Mouse (Mus musculus): ENCODE data around the gene Trp53tg5.
A peak's percentile ranks its signal among the peaks of the same experiment; 100 is the strongest.

Gene Trp53tg5

DNA sequence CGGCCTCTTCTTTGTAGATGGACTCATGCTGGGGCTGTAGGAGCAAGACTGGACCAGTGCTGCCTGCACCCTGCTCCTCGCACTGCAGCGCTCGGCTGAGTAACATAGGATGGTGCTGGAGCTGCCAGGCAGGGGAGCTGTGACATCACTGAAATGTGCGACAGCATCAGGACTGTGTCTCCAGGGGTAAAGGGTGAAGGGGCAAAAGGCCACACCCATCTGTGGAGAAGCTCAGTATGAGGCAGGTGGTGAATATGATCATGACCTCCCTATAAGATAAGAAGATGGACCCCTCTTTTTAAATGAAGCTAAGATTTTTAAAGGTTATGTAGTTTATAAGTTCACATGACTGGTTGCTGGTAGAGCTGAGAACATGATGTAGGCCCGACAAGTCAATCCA, at the start of gene Trp53tg5:
Trp53tg5 (minus strand) TSS at position 101 of the 400 bp plus-strand sequence.
- DNase-seq = no peak

- DNase-seq = no peak
Measured at GRCm38 (mm10) chr2:164522280-164522679, 48.8 kb upstream of the Trp53tg5 start.

DNA sequence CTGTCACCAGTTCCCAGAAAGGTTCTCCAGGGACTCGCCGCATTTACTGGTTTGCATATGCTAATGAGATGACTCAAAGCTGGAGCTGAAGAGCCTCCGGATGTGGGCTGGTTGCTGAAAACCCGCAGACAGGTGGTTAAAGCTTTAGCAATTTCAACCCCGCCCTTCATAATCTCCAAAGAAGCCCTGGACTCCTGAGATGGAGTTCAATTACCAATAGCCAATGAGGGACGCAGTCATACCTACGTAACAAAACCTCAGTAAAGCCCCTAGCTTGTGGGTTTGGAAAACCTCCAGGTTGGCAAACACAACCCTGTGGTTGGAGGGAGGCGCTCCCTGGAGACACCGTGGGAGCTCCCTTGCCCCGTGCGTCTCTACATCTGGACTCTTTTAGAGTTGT, 48.3 kb upstream of the Trp53tg5 start:
- DNase-seq = no peak

DNA sequence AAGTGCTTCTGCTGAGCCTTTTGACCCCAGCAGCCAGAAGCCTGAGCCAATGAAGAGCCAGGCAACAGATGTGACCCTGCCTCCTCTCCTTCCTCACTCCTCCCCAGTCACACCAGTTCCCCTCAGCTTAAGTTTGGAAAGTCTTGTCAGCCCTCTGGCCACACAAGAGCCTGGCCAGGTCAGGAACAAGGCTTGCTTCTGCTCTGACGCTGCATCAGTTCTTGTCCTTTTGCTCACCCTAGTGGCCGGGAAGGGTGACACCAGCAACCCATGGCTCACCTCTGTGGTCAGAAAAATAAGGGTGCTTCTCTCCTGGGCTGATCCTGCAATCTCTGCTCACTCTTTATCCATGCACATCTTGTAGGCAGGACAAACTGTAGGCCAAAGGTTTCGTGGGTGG, 47.3 kb upstream of the Trp53tg5 start:
- peak; percentile 23 to 57 for DNase-seq

DNA sequence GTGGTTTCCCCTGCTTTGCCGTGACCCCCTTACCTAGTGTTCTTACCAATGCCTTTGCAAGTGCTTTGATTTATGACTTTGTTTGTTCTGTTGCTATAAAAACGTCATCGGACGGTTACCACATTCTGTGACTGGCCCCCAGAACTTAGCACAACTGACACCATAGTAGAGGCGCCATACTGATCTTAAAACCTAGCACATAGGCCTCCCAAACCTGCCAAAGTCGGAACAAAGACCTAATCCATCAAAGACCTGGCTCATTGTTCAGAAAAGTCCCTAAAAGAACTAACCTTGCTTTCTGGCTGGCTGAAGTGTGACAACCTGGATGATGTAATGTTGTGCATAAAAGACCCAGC, 45.6 kb upstream of the Trp53tg5 start:
- no peak for DNase-seq

- no peak for DNase-seq
Measured at GRCm38 (mm10) chr2:164518266-164519170, 45.0 kb upstream of the Trp53tg5 start.

DNA sequence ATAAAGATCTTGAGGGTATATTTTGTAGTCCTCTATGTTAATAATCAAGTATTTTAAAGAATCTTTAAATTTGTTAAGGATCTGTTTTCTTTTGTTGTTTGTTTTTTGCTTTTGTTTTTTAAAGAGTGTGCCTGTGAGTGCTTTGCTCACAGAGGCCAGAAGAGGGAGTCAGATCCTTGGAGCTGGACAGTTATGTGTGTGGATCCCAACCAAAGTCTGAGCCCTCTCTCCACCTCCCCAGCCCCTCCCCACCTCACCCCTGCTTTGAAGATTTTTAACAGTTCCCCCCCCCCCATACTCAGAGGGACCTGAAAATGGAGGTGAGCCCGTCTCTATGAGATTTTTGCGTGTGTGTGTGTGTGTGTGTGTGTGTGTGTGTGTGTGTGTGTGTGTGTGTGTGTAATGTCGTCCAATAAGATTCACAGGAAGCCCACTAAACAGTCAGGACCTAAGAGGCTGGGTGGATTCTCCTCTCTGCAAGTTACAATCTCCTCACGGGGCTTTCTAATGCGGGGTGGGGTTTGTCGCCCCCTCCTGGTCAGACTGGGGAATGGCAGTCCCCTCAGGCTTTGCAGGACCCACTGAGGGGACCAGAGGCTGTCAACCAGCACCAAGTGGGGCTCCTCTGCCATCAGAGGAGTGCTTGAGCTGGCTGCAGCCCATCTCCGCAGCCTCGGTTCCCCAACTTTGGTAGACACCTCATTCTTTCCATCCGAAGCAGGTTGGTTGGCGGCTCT, 44.1 kb upstream of the Trp53tg5 start:
- DNase-seq = peak; percentile 60 to 65

GRCm38 (mm10) chr2:164516592-164516991, 43.1 kb upstream of the Trp53tg5 start:
- DNase-seq = no peak

- no peak for DNase-seq
Measured at GRCm38 (mm10) chr2:164515897-164516296, 42.4 kb upstream of the Trp53tg5 start.

- no peak for DNase-seq
Measured at GRCm38 (mm10) chr2:164514916-164515315, 41.4 kb upstream of the Trp53tg5 start.

- no peak for DNase-seq
Measured at GRCm38 (mm10) chr2:164513389-164513788, 39.9 kb upstream of the Trp53tg5 start.

GRCm38 (mm10) chr2:164512121-164512909, 38.8 kb upstream of the Trp53tg5 start:
- no peak for DNase-seq

DNA sequence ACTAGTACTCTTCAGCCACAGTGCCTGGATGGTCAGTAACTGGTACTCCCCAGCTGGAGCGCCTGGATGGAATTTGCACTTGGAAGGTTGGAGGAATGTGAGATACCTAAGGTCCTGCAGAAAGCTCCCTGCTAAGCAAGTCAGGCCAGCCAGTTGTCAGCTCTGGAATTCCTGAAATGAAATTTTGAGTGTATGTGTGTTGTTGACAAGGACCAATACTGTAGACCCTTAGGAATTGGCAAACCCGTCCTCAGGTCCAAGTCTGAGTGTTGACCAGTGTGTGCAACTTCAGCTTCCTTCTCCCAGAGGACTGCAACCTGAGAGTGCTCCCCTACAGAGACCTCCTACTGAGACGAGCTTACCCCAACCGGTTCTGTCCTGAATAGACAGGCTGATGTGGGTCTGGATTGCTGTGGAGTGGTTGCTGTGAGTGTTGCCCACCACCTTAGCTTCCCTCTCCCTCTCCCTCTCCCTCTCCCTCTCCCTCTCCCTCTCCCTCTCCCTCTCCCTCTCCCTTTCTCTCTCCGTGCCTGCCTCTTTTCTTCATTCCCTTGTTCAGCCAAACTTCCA, 37.2 kb upstream of the Trp53tg5 start:
- DNase-seq = no peak

DNA sequence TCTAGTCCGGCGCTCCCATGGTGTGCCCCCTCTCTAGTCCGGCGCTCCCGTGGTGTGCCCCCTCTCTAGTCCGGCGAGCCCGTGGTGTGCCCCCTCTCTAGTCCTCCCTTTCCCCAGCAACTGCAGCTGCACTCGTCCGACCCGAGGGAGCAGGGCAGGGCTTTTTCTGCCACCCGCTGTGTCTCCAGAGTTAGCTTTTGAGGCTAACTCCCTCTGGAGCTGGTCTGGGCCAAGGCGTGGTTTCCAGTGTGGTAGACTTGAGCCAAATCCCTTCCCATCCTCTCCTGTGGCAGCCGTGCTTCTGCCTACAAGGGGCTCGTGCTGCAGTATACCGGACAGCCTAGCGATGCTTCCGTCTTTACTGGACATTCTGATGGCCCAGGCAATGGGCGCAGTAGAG, 34.3 kb upstream of the Trp53tg5 start:
- no peak for DNase-seq

DNA sequence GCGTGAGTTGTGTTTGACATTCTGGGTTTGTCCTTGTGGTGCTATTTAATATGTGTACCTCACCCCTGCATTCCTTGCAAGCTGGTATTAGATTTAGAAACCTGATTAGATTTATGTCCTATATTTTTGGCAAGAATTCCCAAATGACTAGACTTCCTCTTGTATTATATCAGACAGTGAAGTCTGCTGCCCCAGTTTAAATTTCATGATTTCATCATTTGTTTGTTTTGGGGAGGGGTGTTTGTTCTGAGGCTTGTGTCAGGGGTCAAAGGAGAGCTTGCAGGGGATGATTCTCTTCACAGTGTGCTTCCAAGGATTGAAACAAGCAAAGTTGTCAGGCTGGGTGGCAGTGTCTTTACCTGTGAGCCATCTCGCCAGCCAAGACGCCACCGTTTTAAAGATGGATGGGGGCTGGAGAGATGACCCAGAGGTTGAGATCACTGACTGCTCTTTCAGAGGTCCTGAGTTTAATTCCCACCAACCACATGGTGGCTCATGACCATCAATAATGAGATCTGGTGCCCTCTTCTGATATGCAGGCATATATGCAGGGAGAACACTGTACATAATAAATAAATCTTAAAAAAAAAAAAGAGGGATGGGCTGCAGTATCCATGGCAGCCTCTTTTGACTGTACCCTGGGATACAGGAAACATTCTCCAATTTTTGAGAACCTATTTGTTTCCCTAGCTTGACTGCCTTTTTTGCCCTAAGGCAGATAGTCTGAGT, 32.3 kb upstream of the Trp53tg5 start:
- DNase-seq = no peak

GRCm38 (mm10) chr2:164504919-164505318, 31.4 kb upstream of the Trp53tg5 start:
- no peak for DNase-seq

DNA sequence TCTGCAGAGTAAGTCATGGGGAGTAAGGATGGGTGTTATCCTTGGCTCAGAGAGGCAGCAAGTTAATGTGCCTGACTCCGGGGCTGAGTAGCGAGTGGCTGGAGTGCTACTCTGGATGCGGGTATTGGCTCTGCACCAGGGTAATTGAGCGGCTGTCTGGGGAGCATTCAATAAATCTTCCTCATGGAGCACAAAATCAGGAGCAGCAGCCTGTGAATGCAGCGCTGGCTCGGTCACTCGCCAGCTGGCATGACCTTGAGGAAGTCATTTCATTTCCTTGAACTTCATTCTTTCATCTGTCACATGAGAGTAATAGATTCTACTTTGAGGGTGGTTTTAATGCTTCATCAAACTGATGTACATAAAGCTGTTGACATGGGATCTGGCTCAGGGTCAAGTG, 27.0 kb upstream of the Trp53tg5 start:
- no peak for DNase-seq

GRCm38 (mm10) chr2:164499317-164499716, 25.8 kb upstream of the Trp53tg5 start:
- no peak for DNase-seq

DNA sequence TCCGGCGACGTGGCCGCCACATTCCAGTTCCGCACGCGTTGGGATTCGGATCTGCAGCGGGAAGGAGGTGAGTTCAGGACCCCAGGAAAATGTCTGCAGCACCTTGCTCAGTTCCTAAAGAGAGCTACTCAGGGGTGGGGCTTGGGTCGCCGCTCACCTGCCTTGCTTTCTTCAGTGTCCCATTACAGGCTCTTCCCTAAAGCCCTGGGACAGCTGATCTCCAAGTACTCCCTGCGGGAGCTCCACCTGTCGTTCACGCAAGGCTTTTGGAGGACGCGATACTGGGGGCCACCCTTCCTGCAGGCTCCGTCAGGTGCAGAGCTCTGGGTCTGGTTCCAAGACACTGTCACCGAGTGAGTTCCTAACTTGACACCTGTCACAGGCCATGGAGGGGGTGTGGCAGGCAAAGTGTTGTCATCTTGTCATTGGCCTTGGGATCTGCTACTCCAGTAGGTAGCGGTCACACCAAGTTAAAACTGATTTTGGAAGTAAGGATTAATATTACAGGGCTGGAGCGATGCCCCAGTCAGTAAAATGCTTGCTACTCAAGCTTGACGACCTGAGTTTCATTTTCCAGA, 24.3 kb upstream of the Trp53tg5 start:
- peak in 1 of 2 experiments; percentile 42 for DNase-seq

GRCm38 (mm10) chr2:164496847-164497690, 23.5 kb upstream of the Trp53tg5 start, which contains the start of gene Pigt:
Gene Pigt (plus strand): TSS chr2:164497520.
- peak; percentile 90 to 94 for DNase-seq

DNA sequence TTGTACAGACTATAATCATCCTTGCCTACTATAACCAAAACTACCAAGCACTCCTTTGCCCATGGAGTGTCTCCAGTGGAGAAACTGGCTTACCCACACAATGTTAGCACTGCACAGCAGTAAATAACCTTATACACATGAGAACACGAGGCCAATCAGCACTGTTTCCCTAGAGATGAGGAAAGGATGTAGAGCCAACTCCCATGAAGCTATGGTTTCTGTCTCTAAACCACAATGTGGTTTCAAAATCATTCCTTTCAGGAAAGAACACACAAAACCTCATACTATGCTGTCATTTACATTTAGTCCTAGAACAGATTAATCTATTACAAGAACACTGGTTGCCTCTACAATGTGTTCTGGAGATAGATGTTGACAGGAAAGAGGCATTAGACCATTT, 22.8 kb upstream of the Trp53tg5 start:
- no peak for DNase-seq

Data from cerebellum, postnatal 25 days (tissue).